9 mouse cellular contexts compared by ENCODE assay signal in genomic region chr2:91958701-91959457, GRCm38 (mm10). TPM values are rescaled to one million over a fixed set of nuclear protein-coding genes. Genes with fewer than 3 reads are reported as not detected.
A peak's percentile ranks its signal among the peaks of the same experiment; 100 is the strongest.
DNase-seq lines count a peak whose midpoint lies in the region; ATAC-seq and TF ChIP-seq lines count a peak whose summit lies in the region.
"Had no signal": no experiment of that assay in that cellular context is flagged by ENCODE, and none has a peak within 500 bp of the region (broad histone marks: within the 10 kb centered on the region; RNA-seq: fewer than 3 reads in every experiment).

No protein-coding gene starts in this region.

- no peak overlapping the region for H3K27ac ChIP-seq in hindbrain, embryonic 10.5 days
- no peak overlapping the region for H3K27ac ChIP-seq in hindbrain, embryonic 12.5 days

- peak; percentile 61 for TF ChIP-seq CTCF in C2C12 (IDR thresholded peaks at IDR 0.05; ENCODE audit: control insufficient read depth, insufficient read depth, insufficient read length)

- DNase-seq in hindbrain, embryonic 10.5 days (ENCODE audit: low spot score), result peak; percentile 49
- peak; percentile 66 for DNase-seq in adrenal gland, postnatal 25 days
- peak; percentile 45 for DNase-seq in gastrocnemius, postnatal 25 days
- DNase-seq in kidney, postnatal 4 days, result peak; percentile 78 to 83
- DNase-seq in layer of hippocampus, adult 8-10 months (ENCODE audit: low spot score in 2 of 2), result no peak

- H3ac ChIP-seq in C2C12 (ENCODE audit: control insufficient read depth, insufficient read length, low read depth), result no peak overlapping the region

- H3K79me3 ChIP-seq in C2C12 (ENCODE audit: low read depth), result peaks cover 34% of the 10 kb centered on the region

- no peaks in the 10 kb centered on the region for H3K9me3 ChIP-seq in hindbrain, embryonic 10.5 days
- H3K9me3 ChIP-seq in hindbrain, embryonic 12.5 days (replicated peaks), result no peaks in the 10 kb centered on the region

- H3K4me3 ChIP-seq in hindbrain, embryonic 10.5 days, result no peak overlapping the region
- H3K4me3 ChIP-seq in hindbrain, embryonic 12.5 days, result no peak overlapping the region
- H3K4me3 ChIP-seq in C2C12 (ENCODE audit: insufficient read depth, poor library complexity, severe bottlenecking), result no peak overlapping the region

- no peaks in the 10 kb centered on the region for H3K27me3 ChIP-seq in hindbrain, embryonic 10.5 days (ENCODE audit: insufficient read depth, poor library complexity, severe bottlenecking)
- H3K27me3 ChIP-seq in hindbrain, embryonic 12.5 days, result no peaks in the 10 kb centered on the region
- H3K27me3 ChIP-seq in C2C12 (ENCODE audit: control insufficient read depth, insufficient read depth, insufficient read length), result no peaks in the 10 kb centered on the region

- H3K36me3 ChIP-seq in hindbrain, embryonic 10.5 days, result peaks cover 14% of the 10 kb centered on the region; the same call in 1 of the 2 replicates
- H3K36me3 ChIP-seq in hindbrain, embryonic 12.5 days, result no peaks in the 10 kb centered on the region
- H3K36me3 ChIP-seq in C2C12 (ENCODE audit: control insufficient read depth, insufficient read depth), result peaks cover 3% of the 10 kb centered on the region

- no peak overlapping the region for H3K4me2 ChIP-seq in hindbrain, embryonic 12.5 days (replicated peaks)

- H3K9ac ChIP-seq in hindbrain, embryonic 12.5 days, result no peak overlapping the region

- 52% methylated on average over 10 of the region's 10 CpGs for whole genome bisulfite sequencing in hindbrain, embryonic 10.5 days
- 48% methylated on average over 10 of the region's 10 CpGs for WGBS in hindbrain, embryonic 12.5 days

- H3K79me2 ChIP-seq in C2C12 (ENCODE audit: control insufficient read depth, insufficient read depth), result peaks cover 93% of the 10 kb centered on the region

- peaks cover 76% of the 10 kb centered on the region for H3K4me1 ChIP-seq in hindbrain, embryonic 10.5 days (replicated peaks)
- H3K4me1 ChIP-seq in hindbrain, embryonic 12.5 days, result peaks cover 46% of the 10 kb centered on the region

- ATAC-seq in hindbrain, embryonic 12.5 days (ENCODE audit: low FRiP score), result no peak
- peak; percentile 28; the same call in 1 of the 2 replicates for ATAC-seq in monocyte, adult 5-6 weeks (replicated peaks; ENCODE audit: insufficient number of reproducible peaks, low FRiP score, low TSS enrichment, poor library complexity, severe bottlenecking)

TF ChIP-seq in C2C12, 6 proteins besides CTCF, POLR2A, EP300 and RAD21:
- TF ChIP-seq CEBPB (IDR thresholded peaks at IDR 0.05; ENCODE audit: low read depth), result no peak

RNA-seq across cellular contexts. Expression of gene Gm9821, which starts 13.4 kb away (rescaled TPM):
- polyA plus RNA-seq in hindbrain, embryonic 10.5 days (2016; fragmentation: Nextera tagmentation; extraction: Ambion mirVana), result 0.18 and 0.25 TPM in 2 replicates
- 0.50 and 0.57 TPM in 2 replicates for polyA plus RNA-seq in hindbrain, embryonic 12.5 days (2016; fragmentation: Nextera tagmentation; extraction: Ambion mirVana)
- polyA plus RNA-seq in C2C12 (2012; fragmentation: generic; extraction: Trizol), result 0.43 TPM
- total RNA-seq in adrenal gland, postnatal 25 days (2021), result not detected in 2 replicates
- not detected for total RNA-seq in gastrocnemius, postnatal 25 days (2021)
- total RNA-seq in monocyte, adult 5-6 weeks (2017), result 0.29 to 0.97 TPM (median 0.32 TPM) in 3 replicates
- total RNA-seq in layer of hippocampus, adult 8-10 months (2022), result not detected
- total RNA-seq: left cerebral cortex, postnatal 14 days had no signal

RNA-seq across cellular contexts. Expression of gene Dgkz, which starts 16.8 kb away (rescaled TPM):
- 36.3 and 39.4 TPM in 2 replicates for polyA plus RNA-seq in hindbrain, embryonic 10.5 days (2016; fragmentation: Nextera tagmentation; extraction: Ambion mirVana)
- polyA plus RNA-seq in hindbrain, embryonic 12.5 days (2016; fragmentation: Nextera tagmentation; extraction: Ambion mirVana), result 30.9 and 31.9 TPM in 2 replicates
- polyA plus RNA-seq in C2C12 (2012; fragmentation: generic; extraction: Trizol), result 47.1 TPM
- 42.2 and 61.5 TPM in 2 replicates for total RNA-seq in adrenal gland, postnatal 25 days (2021)
- total RNA-seq in gastrocnemius, postnatal 25 days (2021), result 10 to 100 TPM; 32.3 to 34.8 TPM
- 83.0 to 148 TPM (median 110 TPM) in 3 replicates for total RNA-seq in monocyte, adult 5-6 weeks (2017)
- 100 to 1,000 TPM; 463 to 479 (median 474) TPM for total RNA-seq in layer of hippocampus, adult 8-10 months (2022)

RNA-seq across cellular contexts. Expression of gene Mdk, which starts 26.8 kb away (rescaled TPM):
- polyA plus RNA-seq in hindbrain, embryonic 10.5 days (2016; fragmentation: Nextera tagmentation; extraction: Ambion mirVana), result 1,375 and 1,717 TPM in 2 replicates
- 904 and 962 TPM in 2 replicates for polyA plus RNA-seq in hindbrain, embryonic 12.5 days (2016; fragmentation: Nextera tagmentation; extraction: Ambion mirVana)
- 0.33 TPM for polyA plus RNA-seq in C2C12 (2012; fragmentation: generic; extraction: Trizol)
- total RNA-seq in adrenal gland, postnatal 25 days (2021), result 3.5 and 5.8 TPM in 2 replicates
- 1 to 10 TPM; 3.3 to 3.4 TPM for total RNA-seq in gastrocnemius, postnatal 25 days (2021)
- total RNA-seq in monocyte, adult 5-6 weeks (2017), result 10.2 TPM in 1 of 3 replicates, not detected in the others
- 10 to 100 TPM; 21.4 to 27.8 (median 24.1) TPM for total RNA-seq in layer of hippocampus, adult 8-10 months (2022)

RNA-seq across cellular contexts. Expression of gene Chrm4, which starts 31.8 kb away (rescaled TPM):
- polyA plus RNA-seq in hindbrain, embryonic 10.5 days (2016; fragmentation: Nextera tagmentation; extraction: Ambion mirVana), result 0.48 and 0.95 TPM in 2 replicates
- 0.77 and 1.0 TPM in 2 replicates for polyA plus RNA-seq in hindbrain, embryonic 12.5 days (2016; fragmentation: Nextera tagmentation; extraction: Ambion mirVana)
- 0.55 TPM for polyA plus RNA-seq in C2C12 (2012; fragmentation: generic; extraction: Trizol)
- 0.94 and 1.7 TPM in 2 replicates for total RNA-seq in adrenal gland, postnatal 25 days (2021)
- not detected for total RNA-seq in gastrocnemius, postnatal 25 days (2021)
- total RNA-seq in monocyte, adult 5-6 weeks (2017), result 0.29 TPM in 1 of 3 replicates, not detected in the others
- 10 to 100 TPM; 27.0 to 29.9 (median 29.1) TPM for total RNA-seq in layer of hippocampus, adult 8-10 months (2022)

Comparison
In these comparisons a context has a peak if more than half of its experiments do, and no peak if none do; other contexts are left out.
1. DNase-seq: peak in hindbrain, embryonic 10.5 days (single experiment), adrenal gland, postnatal 25 days (single experiment), gastrocnemius, postnatal 25 days (single experiment) and kidney, postnatal 4 days (2 of 2); none in layer of hippocampus, adult 8-10 months (0 of 2).